Mouse (Mus musculus): ENCODE results near the gene Upk3a. TPM values are rescaled to one million over a fixed set of nuclear protein-coding genes. Genes with fewer than 3 reads are reported as not detected.

Upk3a gene
- polyA plus RNA-seq (2015; fragmentation: Illumina TruSeq; extraction: RNeasy Lipid Tissue Mini Kit (QIAGEN cat#74804); ENCODE audit: low read depth, low replicate concordance), result not detected

GRCm38 (mm10) chr15:85016951-85017664, at the start of gene Upk3a:
Gene Upk3a, plus strand, starts transcription at chr15:85017141.

GRCm38 (mm10) chr15:84987874-84988825, 28.8 kb upstream of the Upk3a start, which contains the start of gene 5031439G07Rik:
Gene 5031439G07Rik, minus strand, starts transcription at chr15:84988551.

GRCm38 (mm10) chr15:85028648-85029047, 11.7 kb downstream of the Upk3a start, which contains the start of gene Fam118a:
Gene Fam118a, plus strand, starts transcription at chr15:85028948.

Other genes starting within 250 kb of the Upk3a start
- 11.4 TPM for gene Phf21b, start 161.1 kb upstream of the Upk3a start, polyA plus RNA-seq (2015; fragmentation: Illumina TruSeq; extraction: RNeasy Lipid Tissue Mini Kit (QIAGEN cat#74804); ENCODE audit: low read depth, low replicate concordance)
- gene Gm29666, start 97.1 kb upstream of the Upk3a start, polyA plus RNA-seq (2015; fragmentation: Illumina TruSeq; extraction: RNeasy Lipid Tissue Mini Kit (QIAGEN cat#74804); ENCODE audit: low read depth, low replicate concordance), result 0.73 TPM
- gene Nup50, start 93.7 kb upstream of the Upk3a start, polyA plus RNA-seq (2015; fragmentation: Illumina TruSeq; extraction: RNeasy Lipid Tissue Mini Kit (QIAGEN cat#74804); ENCODE audit: low read depth, low replicate concordance), result 20.8 TPM
- 64.4 TPM for gene 5031439G07Rik, start 28.6 kb upstream of the Upk3a start, polyA plus RNA-seq (2015; fragmentation: Illumina TruSeq; extraction: RNeasy Lipid Tissue Mini Kit (QIAGEN cat#74804); ENCODE audit: low read depth, low replicate concordance)
- gene Fam118a, start 11.8 kb downstream of the Upk3a start, polyA plus RNA-seq (2015; fragmentation: Illumina TruSeq; extraction: RNeasy Lipid Tissue Mini Kit (QIAGEN cat#74804); ENCODE audit: low read depth, low replicate concordance), result 21.0 TPM
- not detected for gene Smc1b, start 114.8 kb downstream of the Upk3a start, polyA plus RNA-seq (2015; fragmentation: Illumina TruSeq; extraction: RNeasy Lipid Tissue Mini Kit (QIAGEN cat#74804); ENCODE audit: low read depth, low replicate concordance)
- gene Ribc2, start 114.9 kb downstream of the Upk3a start, polyA plus RNA-seq (2015; fragmentation: Illumina TruSeq; extraction: RNeasy Lipid Tissue Mini Kit (QIAGEN cat#74804); ENCODE audit: low read depth, low replicate concordance), result 0.27 TPM
- 6.2 TPM for gene Fbln1, start 188.8 kb downstream of the Upk3a start, polyA plus RNA-seq (2015; fragmentation: Illumina TruSeq; extraction: RNeasy Lipid Tissue Mini Kit (QIAGEN cat#74804); ENCODE audit: low read depth, low replicate concordance)

Measured in brain, adult 10 weeks (tissue).